Mouse (Mus musculus) spleen, adult 2 months (tissue): Measurements from ENCODE around the gene Racgap1.

Experiments
- CTCF ChIP-seq: fragments of 200-500 bp; IDR thresholded peaks from 2 replicates; pipeline ENCODE4 v1.5.1; 2011; ENCODE audit warnings: mild to moderate bottlenecking, inconsistent platforms; ENCODE audit not compliant: insufficient read depth, insufficient read length, insufficient replicate concordance; ENCODE audit errors: extremely low read depth
- POLR2A ChIP-seq: fragments of 200-500 bp; IDR thresholded peaks from 2 replicates; pipeline ENCODE4 v1.6.1; 2011; ENCODE audit warnings: low read depth, low read length, inconsistent platforms

DNA sequence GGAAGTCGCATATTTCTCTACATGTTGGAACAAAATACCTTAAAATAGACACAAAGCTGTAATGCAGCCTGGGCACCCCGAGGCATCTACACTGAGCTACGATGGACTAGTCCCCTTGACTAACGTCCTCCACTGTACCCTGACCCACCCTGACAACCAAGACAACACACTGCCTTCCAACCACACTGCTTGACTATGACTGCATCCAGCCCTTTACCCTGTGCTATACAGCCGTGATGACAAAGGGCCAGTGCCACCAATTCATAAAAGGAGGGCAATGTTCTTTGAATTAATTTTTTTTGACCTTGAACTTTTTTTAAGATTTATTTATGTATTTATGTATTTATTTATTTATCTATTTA is 13.4 kb downstream of the Racgap1 start:
- TF ChIP-seq POLR2A (no peak), CTCF (no peak)
